Mouse (Mus musculus): ENCODE results near the gene Mmp20. TPM values are rescaled to one million over a fixed set of nuclear protein-coding genes. Genes with fewer than 3 reads are reported as not detected.

The Mmp20 gene
- not detected for polyA plus RNA-seq (2014; fragmentation: Illumina TruSeq; extraction: RNeasy Lipid Tissue Mini Kit (QIAGEN cat#74804); ENCODE audit: low read depth, low replicate concordance)

DNA sequence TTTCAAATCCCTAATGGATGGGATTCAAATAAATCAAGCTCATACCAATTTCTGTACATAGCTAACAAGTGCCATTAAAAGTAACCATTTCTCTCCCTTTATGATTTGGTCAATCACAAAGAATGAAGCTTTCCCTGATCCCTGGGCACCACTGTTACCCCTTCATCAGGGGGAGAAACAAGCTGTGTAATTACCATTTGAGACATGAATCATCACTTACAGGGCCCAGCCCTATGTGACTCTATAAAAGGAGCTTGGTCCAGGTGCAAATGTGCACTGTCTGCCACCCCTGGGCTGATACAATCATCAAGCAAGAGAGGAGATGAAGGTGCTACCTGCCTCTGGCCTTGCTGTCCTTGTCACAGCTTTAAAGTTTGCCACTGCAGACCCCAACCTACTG lies at the start of gene Mmp20:
Gene Mmp20, plus strand, starts transcription at position 301 of the 400 bp plus-strand sequence.

DNA sequence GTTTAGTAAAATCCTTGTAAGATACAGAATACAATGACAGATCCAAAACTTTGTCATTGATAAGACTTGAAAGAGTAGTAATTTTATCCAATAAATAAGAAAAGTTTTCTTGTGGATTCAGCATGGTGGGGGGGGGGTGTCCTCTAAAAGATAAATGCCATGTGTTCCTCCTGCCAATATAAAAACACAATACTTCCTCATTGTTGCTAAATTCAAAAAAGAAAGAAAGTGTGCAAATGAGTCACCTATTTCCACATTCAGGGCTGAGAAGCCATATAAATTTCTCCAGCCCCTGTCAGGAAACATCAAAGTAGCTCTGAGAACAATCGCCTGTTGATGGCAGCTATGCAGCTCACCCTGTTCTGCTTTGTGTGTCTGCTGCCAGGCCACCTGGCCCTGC lies 63.8 kb downstream of the Mmp20 start, which contains the start of gene Mmp7:
Gene Mmp7, plus strand, starts transcription at position 301 of the 400 bp plus-strand sequence.

Other genes with a start within 250 kb of the Mmp20 start
- not detected for gene Mmp1b, start 240.2 kb upstream of the Mmp20 start, polyA plus RNA-seq (2014; fragmentation: Illumina TruSeq; extraction: RNeasy Lipid Tissue Mini Kit (QIAGEN cat#74804); ENCODE audit: low read depth, low replicate concordance)
- 0.97 TPM for gene Mmp3, start 182.4 kb upstream of the Mmp20 start, polyA plus RNA-seq (2014; fragmentation: Illumina TruSeq; extraction: RNeasy Lipid Tissue Mini Kit (QIAGEN cat#74804); ENCODE audit: low read depth, low replicate concordance)
- gene Mmp10, start 125.9 kb upstream of the Mmp20 start, polyA plus RNA-seq (2014; fragmentation: Illumina TruSeq; extraction: RNeasy Lipid Tissue Mini Kit (QIAGEN cat#74804); ENCODE audit: low read depth, low replicate concordance): not detected
- not detected for gene Mmp8, start 69.8 kb upstream of the Mmp20 start, polyA plus RNA-seq (2014; fragmentation: Illumina TruSeq; extraction: RNeasy Lipid Tissue Mini Kit (QIAGEN cat#74804); ENCODE audit: low read depth, low replicate concordance)
- gene Mmp27, start 56.8 kb upstream of the Mmp20 start, polyA plus RNA-seq (2014; fragmentation: Illumina TruSeq; extraction: RNeasy Lipid Tissue Mini Kit (QIAGEN cat#74804); ENCODE audit: low read depth, low replicate concordance): not detected
- gene Mmp7, start 63.9 kb downstream of the Mmp20 start, polyA plus RNA-seq (2014; fragmentation: Illumina TruSeq; extraction: RNeasy Lipid Tissue Mini Kit (QIAGEN cat#74804); ENCODE audit: low read depth, low replicate concordance): not detected
- gene Tmem123, start 135.8 kb downstream of the Mmp20 start, polyA plus RNA-seq (2014; fragmentation: Illumina TruSeq; extraction: RNeasy Lipid Tissue Mini Kit (QIAGEN cat#74804); ENCODE audit: low read depth, low replicate concordance): 199 TPM
- gene Birc2, start 208.8 kb downstream of the Mmp20 start, polyA plus RNA-seq (2014; fragmentation: Illumina TruSeq; extraction: RNeasy Lipid Tissue Mini Kit (QIAGEN cat#74804); ENCODE audit: low read depth, low replicate concordance): 62.5 TPM
- gene Birc3, start 245.0 kb downstream of the Mmp20 start, polyA plus RNA-seq (2014; fragmentation: Illumina TruSeq; extraction: RNeasy Lipid Tissue Mini Kit (QIAGEN cat#74804); ENCODE audit: low read depth, low replicate concordance): 14.3 TPM

All from kidney, adult 10 weeks (tissue).